Mouse (Mus musculus) cerebellum, adult 2 months (tissue): ENCODE data around the gene Hoxd1. TPM values are rescaled to one million over a fixed set of nuclear protein-coding genes. Genes with fewer than 3 reads are reported as not detected.

ENCODE experiments used
- DNase-seq, 2 experiments: peaks; one replicate each; pipeline ENCODE4 v3.0.0; 2021
- H3K27ac ChIP-seq: fragments of 200-500 bp; 2 replicates; pipeline ENCODE4 v1.5.1; 2012; ENCODE audit warnings: low read length, control low read depth, inconsistent platforms; ENCODE audit not compliant: insufficient read depth
- H3K27me3 ChIP-seq: fragments of 200-500 bp; 2 replicates; pipeline ENCODE4 v1.6.1; 2012; ENCODE audit warnings: inconsistent platforms, mild to moderate bottlenecking, low read length, moderate library complexity; ENCODE audit not compliant: control insufficient read depth, insufficient read depth
- H3K4me1 ChIP-seq: fragments of 200-500 bp; 2 replicates; pipeline ENCODE4 v1.6.1; 2011; ENCODE audit warnings: low read length; ENCODE audit not compliant: control insufficient read depth, insufficient read depth
- H3K4me3 ChIP-seq: fragments of 200-500 bp; replicated peaks from 2 replicates; pipeline ENCODE3; 2011; ENCODE audit warnings: mild to moderate bottlenecking, low read depth, low read length, control low read depth; ENCODE audit not compliant: insufficient read depth
- CTCF ChIP-seq: fragments of 200-500 bp; IDR thresholded peaks from 2 replicates; pipeline ENCODE4 v1.5.1; 2011; ENCODE audit warnings: low read depth, mild to moderate bottlenecking, control low read depth, low read length, moderate library complexity, borderline replicate concordance; ENCODE audit not compliant: insufficient read depth
- POLR2A ChIP-seq: fragments of 200-500 bp; IDR thresholded peaks from 2 replicates; pipeline ENCODE4 v1.6.1; 2011; ENCODE audit warnings: low read length, control low read depth, borderline replicate concordance; ENCODE audit not compliant: insufficient read depth
- WGBS: fragments of 180-500 bp; shearing (Covaris S2); methylation state at CpG from one replicate; pipeline ENCODE4 v1.1.7; 2018; 5-methylcytosine and 5-hydroxymethylcytosine counted together
- polyA plus RNA-seq: library from polyadenylated mRNA; depleted of rRNA; stranded (reverse); fragments of >200 nt; gene quantifications from 2 replicates; pipeline ENCODE4 v1.2.3, GENCODE M21; 2012

Hoxd1 gene
- polyA plus RNA-seq, 1 experiment = 0.77 TPM

- H3K27ac ChIP-seq = no peak overlapping the region
- TF ChIP-seq POLR2A (no peak), CTCF (no peak)
- WGBS = 3% methylated on average over 43 of the region's 43 CpGs
- peaks cover 4% of the 10 kb centered on the region; the same call in 1 of the 2 replicates for H3K27me3 ChIP-seq
- DNase-seq = no peak
- H3K4me1 ChIP-seq = no peaks in the 10 kb centered on the region
- no peak overlapping the region for H3K4me3 ChIP-seq
Observed at GRCm38 (mm10) chr2:74740311-74741091, 22.3 kb upstream of the Hoxd1 start.

GRCm38 (mm10) chr2:74741252-74741978 lies 21.4 kb upstream of the Hoxd1 start:
- no peak for DNase-seq
- H3K27me3 ChIP-seq = peaks cover 3% of the 10 kb centered on the region; the same call in 1 of the 2 replicates
- H3K4me3 ChIP-seq = no peak overlapping the region
- no peak overlapping the region for H3K27ac ChIP-seq
- TF ChIP-seq POLR2A = no peak
- TF ChIP-seq CTCF = no peak
- 36% methylated on average over 2 of the region's 3 CpGs for WGBS
- no peaks in the 10 kb centered on the region for H3K4me1 ChIP-seq

GRCm38 (mm10) chr2:74741979-74742277 lies 20.9 kb upstream of the Hoxd1 start:
- no peak overlapping the region for H3K4me3 ChIP-seq
- no peak for DNase-seq
- H3K4me1 ChIP-seq = no peaks in the 10 kb centered on the region
- no peak for TF ChIP-seq POLR2A
- no peak for TF ChIP-seq CTCF
- H3K27me3 ChIP-seq = peaks cover 3% of the 10 kb centered on the region; the same call in 1 of the 2 replicates
- H3K27ac ChIP-seq = no peak overlapping the region

GRCm38 (mm10) chr2:74745540-74746297 lies 17.1 kb upstream of the Hoxd1 start:
- TF ChIP-seq POLR2A (no peak), CTCF (no peak)
- WGBS = 4% methylated on average over 6 of the region's 6 CpGs
- H3K27ac ChIP-seq = no peak overlapping the region
- no peaks in the 10 kb centered on the region for H3K4me1 ChIP-seq
- no peak overlapping the region for H3K4me3 ChIP-seq
- peaks cover 7% of the 10 kb centered on the region; the same call in 1 of the 2 replicates for H3K27me3 ChIP-seq
- no peak for DNase-seq

GRCm38 (mm10) chr2:74746298-74746921 lies 16.4 kb upstream of the Hoxd1 start:
- WGBS = 1% methylated on average over 58 of the region's 58 CpGs
- H3K27me3 ChIP-seq = peaks cover 7% of the 10 kb centered on the region; the same call in 1 of the 2 replicates
- TF ChIP-seq CTCF (no peak), POLR2A (no peak)
- H3K4me3 ChIP-seq = no peak overlapping the region
- H3K27ac ChIP-seq = no peak overlapping the region
- no peak for DNase-seq
- no peaks in the 10 kb centered on the region for H3K4me1 ChIP-seq

GRCm38 (mm10) chr2:74747006-74747405 lies 15.8 kb upstream of the Hoxd1 start:
- Histone ChIP-seq H3K4me3 (no peak overlapping the region), H3K27me3 (peaks cover 7% of the 10 kb centered on the region; the same call in 1 of the 2 replicates)
- 3% methylated on average over 24 of the region's 24 CpGs for WGBS

GRCm38 (mm10) chr2:74747661-74748141 lies 15.1 kb upstream of the Hoxd1 start:
- H3K4me3 ChIP-seq = no peak overlapping the region
- H3K4me1 ChIP-seq = no peaks in the 10 kb centered on the region
- no peak for TF ChIP-seq CTCF
- TF ChIP-seq POLR2A = no peak
- no peak for DNase-seq
- 8% methylated on average over 11 of the region's 11 CpGs for WGBS
- H3K27ac ChIP-seq = no peak overlapping the region
- H3K27me3 ChIP-seq = peaks cover 7% of the 10 kb centered on the region; the same call in 1 of the 2 replicates

More at GRCm38 (mm10) chr2:74747006-74747405, 15.8 kb upstream of the Hoxd1 start:
- TF ChIP-seq POLR2A (no peak), CTCF (no peak)
- DNase-seq = no peak
- Histone ChIP-seq H3K27ac (no peak overlapping the region), H3K4me1 (no peaks in the 10 kb centered on the region)
